Mouse (Mus musculus): Measurements from ENCODE around the gene Defa34. TPM values are rescaled to one million over a fixed set of nuclear protein-coding genes. Genes with fewer than 3 reads are reported as not detected.
"Not testable (repeated sequence)": the region's sequence is repeated elsewhere in the genome, so short reads cannot be mapped to it uniquely, and the experiment has no call there.

Defa34 gene
- total RNA-seq (2021): not detected
- long read RNA-seq, experiment 1: 0 reads
- long read RNA-seq, experiment 2: 0 reads

GRCm38 (mm10) chr8:21665497-21665896 lies at the start of gene Defa34:
Gene Defa34, plus strand, starts transcription at chr8:21665797.
- intact Hi-C loops (cut with DNase I; ENCODE audit: low total_unique reads); DNase-seq: not testable (repeated sequence)

- intact Hi-C loops (cut with DNase I; ENCODE audit: low total_unique reads); DNase-seq: not testable (repeated sequence)
These were observed 47.7 kb upstream of the Defa34 start, which contains the start of gene Defa26 for GRCm38 (mm10) chr8:21617883-21618282. Gene Defa26, plus strand, starts transcription at chr8:21618183.

GRCm38 (mm10) chr8:21655480-21655879 lies 10.1 kb upstream of the Defa34 start, which contains the start of gene Defa17:
Gene Defa17, plus strand, starts transcription at chr8:21655780.
- DNase-seq; intact Hi-C loops (cut with DNase I; ENCODE audit: low total_unique reads): not testable (repeated sequence)

- intact Hi-C loops (cut with DNase I; ENCODE audit: low total_unique reads): not testable (repeated sequence)
These were observed 37.9 kb downstream of the Defa34 start, which contains the start of gene AY761184 for GRCm38 (mm10) chr8:21703545-21703944. Gene AY761184, minus strand, starts transcription at chr8:21703645.

More at GRCm38 (mm10) chr8:21703545-21703944, 37.9 kb downstream of the Defa34 start, which contains the start of gene AY761184:
- not testable (repeated sequence) for DNase-seq

Other genes with a start within 250 kb of the Defa34 start
- not detected for gene Defa36, start 238.4 kb upstream of the Defa34 start, total RNA-seq (2021)
- not detected for gene Gm7849, start 209.2 kb upstream of the Defa34 start, total RNA-seq (2021)
- not detected for gene Defa20, start 156.5 kb upstream of the Defa34 start, total RNA-seq (2021)
- gene Defa32, start 136.8 kb upstream of the Defa34 start, total RNA-seq (2021): not detected
- not detected for gene Defa37, start 100.4 kb upstream of the Defa34 start, total RNA-seq (2021)
- not detected for gene Defa28, start 82.8 kb upstream of the Defa34 start, total RNA-seq (2021)
- not detected for gene Gm7861, start 71.3 kb upstream of the Defa34 start, total RNA-seq (2021)
- gene Defa26, start 47.6 kb upstream of the Defa34 start, total RNA-seq (2021): not detected
- gene Defa17, start 10.0 kb upstream of the Defa34 start, total RNA-seq (2021): not detected
- not detected for gene AY761184, start 37.8 kb downstream of the Defa34 start, total RNA-seq (2021)
- not detected for gene Defa24, start 68.7 kb downstream of the Defa34 start, total RNA-seq (2021)
- gene Defb50, start 157.7 kb downstream of the Defa34 start, total RNA-seq (2021): not detected
- gene Defb2, start 174.1 kb downstream of the Defa34 start, total RNA-seq (2021): not detected
- gene Defb10, start 193.1 kb downstream of the Defa34 start, total RNA-seq (2021): not detected
- not detected for gene Defb9, start 219.6 kb downstream of the Defa34 start, total RNA-seq (2021)
- gene Defb11, start 240.6 kb downstream of the Defa34 start, total RNA-seq (2021): not detected

Measured in gastrocnemius, postnatal 14 days (tissue).